Mouse (Mus musculus) kidney, postnatal 0 days (tissue): ENCODE measurements around the gene Hacd3. TPM values are rescaled to one million over a fixed set of nuclear protein-coding genes. Genes with fewer than 3 reads are reported as not detected.

ENCODE experiments used
- ATAC-seq: fragments of 200-750 bp; cut with Nextera tagmentation; replicated peaks from 2 replicates; pipeline ENCODE4 v1.8.0; 2017; ENCODE audit warnings: low read depth, moderate number of reproducible peaks, moderate TSS enrichment, moderate library complexity; ENCODE audit not compliant: low FRiP score
- DNase-seq: peaks from one replicate; pipeline ENCODE4 v3.0.0-alpha.2; 2016; ENCODE audit warnings: low spot score
- H3K27ac ChIP-seq: fragments of 300-500 bp; sonication (generic); 2 replicates; pipeline ENCODE4 v1.5.1; 2014; ENCODE audit warnings: mild to moderate bottlenecking
- H3K27me3 ChIP-seq: fragments of 300-500 bp; sonication (generic); 2 replicates; pipeline ENCODE4 v1.6.1; 2014; ENCODE audit warnings: low read length, mixed read lengths; ENCODE audit not compliant: insufficient read depth
- H3K36me3 ChIP-seq: fragments of 300-500 bp; sonication (generic); 2 replicates; pipeline ENCODE4 v1.6.1; 2014; ENCODE audit warnings: low read length, mixed read lengths; ENCODE audit not compliant: insufficient read depth
- H3K4me1 ChIP-seq: fragments of 300-500 bp; sonication (generic); replicated peaks from 2 replicates; pipeline ENCODE4 v1.6.1; 2014; ENCODE audit warnings: antibody characterized with exemption, low read length, mixed read lengths; ENCODE audit not compliant: insufficient read depth
- H3K4me2 ChIP-seq: fragments of 300-500 bp; sonication (generic); 2 replicates; pipeline ENCODE4 v1.6.1; 2014; ENCODE audit warnings: mild to moderate bottlenecking, low read length, moderate library complexity, mixed read lengths
- H3K4me3 ChIP-seq: fragments of 300-500 bp; sonication (generic); replicated peaks from 2 replicates; pipeline ENCODE4 v1.5.1; 2014; ENCODE audit warnings: low read depth, low read length
- H3K9ac ChIP-seq: fragments of 300-500 bp; sonication (generic); 2 replicates; pipeline ENCODE4 v1.6.1; 2014; ENCODE audit warnings: low read depth, low read length
- H3K9me3 ChIP-seq: fragments of 300-500 bp; sonication (generic); replicated peaks from 2 replicates; pipeline ENCODE4 v1.6.1; 2016; ENCODE audit warnings: low read length, inconsistent platforms, mixed read lengths
- CTCF ChIP-seq: IDR thresholded peaks from 2 replicates; pipeline ENCODE4 v1.5.1; 2016; ENCODE audit warnings: antibody characterized with exemption, low read depth, mild to moderate bottlenecking, moderate library complexity
- WGBS: fragments of 180-500 bp; shearing (Covaris S2); extraction: QIAGEN DNeasy Blood & Tissue Kit; methylation state at CpG from one replicate; pipeline ENCODE4 v1.1.7; 2014; 5-methylcytosine and 5-hydroxymethylcytosine counted together
- microRNA-seq: library from miRNA; unstranded; fragments of <30 nt; microRNA quantifications from one replicate; pipeline ENCODE4, GENCODE M21; 2016
- polyA plus RNA-seq: library from polyadenylated mRNA; unstranded; fragments of >200 nt; fragmentation: Nextera tagmentation; extraction: Ambion mirVana; gene quantifications from 2 replicates; pipeline ENCODE4 v1.2.1, GENCODE M21; 2015

Gene Hacd3
- polyA plus RNA-seq, 1 experiment from 2014 or later = 68.2 TPM

GRCm38 (mm10) chr9:64938535-64938934, 83.0 kb downstream of the Hacd3 start:
- 78% methylated on average over 5 of the region's 5 CpGs for WGBS
- TF ChIP-seq CTCF = no peak

DNA sequence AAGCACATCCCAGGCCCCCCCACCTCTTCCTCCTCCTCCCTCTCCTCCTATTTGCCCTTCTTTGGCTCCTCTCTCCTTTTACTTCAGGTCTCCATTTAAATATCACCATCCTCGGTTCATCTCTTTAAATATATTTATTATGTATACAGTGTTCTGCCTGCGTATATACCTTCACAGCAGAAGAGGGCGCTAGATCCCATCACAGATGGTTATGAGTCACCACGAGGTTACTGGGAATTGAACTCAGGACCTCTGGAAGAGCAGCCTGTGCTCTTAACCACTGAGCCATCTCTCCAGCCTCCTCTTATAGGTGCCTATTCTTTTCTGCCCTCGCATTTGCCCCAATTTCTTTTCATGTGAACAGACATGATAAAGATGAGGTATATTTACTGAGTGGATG, 84.0 kb downstream of the Hacd3 start:
- H3K36me3 ChIP-seq = no peaks in the 10 kb centered on the region
- H3K9ac ChIP-seq = no peak overlapping the region
- H3K4me3 ChIP-seq = no peak overlapping the region
- TF ChIP-seq CTCF = peak; percentile 23; the same call in 1 of the 2 replicates
- H3K27me3 ChIP-seq = no peaks in the 10 kb centered on the region
- no peak overlapping the region for H3K27ac ChIP-seq
- ATAC-seq (no peak), DNase-seq (no peak)
- no peaks in the 10 kb centered on the region for H3K4me1 ChIP-seq
- 65% methylated on average over 5 of the region's 5 CpGs for WGBS
- no peak overlapping the region for H3K4me2 ChIP-seq
- H3K9me3 ChIP-seq = no peaks in the 10 kb centered on the region

More at GRCm38 (mm10) chr9:64938535-64938934, 83.0 kb downstream of the Hacd3 start:
- ATAC-seq (no peak), DNase-seq (no peak)
- H3K4me1 ChIP-seq = no peaks in the 10 kb centered on the region
- H3K27ac ChIP-seq = no peak overlapping the region
- H3K36me3 ChIP-seq = no peaks in the 10 kb centered on the region
- no peaks in the 10 kb centered on the region for H3K9me3 ChIP-seq
- no peak overlapping the region for H3K4me3 ChIP-seq
- H3K4me2 ChIP-seq = no peak overlapping the region
- no peaks in the 10 kb centered on the region for H3K27me3 ChIP-seq
- H3K9ac ChIP-seq = no peak overlapping the region

Small RNAs within 50 kb of the gene (microRNA-seq; reads per million reads assigned to microRNA genes)
- gene Gm25640 = not detected

Other genes with a start within 250 kb of the Hacd3 start
- 2.7 and 3.6 TPM in 2 replicates for gene Dennd4a, start 210.4 kb downstream of the Hacd3 start, polyA plus RNA-seq
- gene Slc24a1, start 70.1 kb downstream of the Hacd3 start, polyA plus RNA-seq = 0.04 TPM in 1 of 2 replicates, not detected in the other
- 45.3 and 47.1 TPM in 2 replicates for gene Ints14, start 60.8 kb downstream of the Hacd3 start, polyA plus RNA-seq
- gene Dpp8, start 10.7 kb upstream of the Hacd3 start, polyA plus RNA-seq = 22.9 and 23.2 TPM in 2 replicates
- 4.9 and 5.2 TPM in 2 replicates for gene Igdcc4, start 79.8 kb upstream of the Hacd3 start, polyA plus RNA-seq
- 2.2 and 2.4 TPM in 2 replicates for gene Igdcc3, start 119.5 kb upstream of the Hacd3 start, polyA plus RNA-seq
- 8.4 and 8.6 TPM in 2 replicates for gene Parp16, start 173.7 kb upstream of the Hacd3 start, polyA plus RNA-seq
- gene Cilp, start 243.5 kb upstream of the Hacd3 start, polyA plus RNA-seq = 0.33 and 0.51 TPM in 2 replicates